Mouse (Mus musculus) midbrain, embryonic 13.5 days (tissue): ENCODE results near the gene Med13l. TPM values are rescaled to one million over a fixed set of nuclear protein-coding genes. Genes with fewer than 3 reads are reported as not detected.

ENCODE experiments used
- ATAC-seq: fragments of 200-750 bp; cut with Nextera tagmentation; 2 replicates; pipeline ENCODE4 v1.8.0; 2017; ENCODE audit warnings: mild to moderate bottlenecking, moderate TSS enrichment, moderate library complexity
- H3K27ac ChIP-seq: fragments of 300-500 bp; sonication (generic); 2 replicates; pipeline ENCODE4 v1.5.1; 2015; ENCODE audit warnings: inconsistent platforms, mild to moderate bottlenecking, moderate library complexity
- H3K27me3 ChIP-seq: fragments of 300-500 bp; sonication (generic); 2 replicates; pipeline ENCODE4 v1.6.1; 2015; ENCODE audit warnings: mild to moderate bottlenecking, inconsistent platforms
- H3K36me3 ChIP-seq: fragments of 300-500 bp; sonication (generic); 2 replicates; pipeline ENCODE4 v1.6.1; 2015; ENCODE audit warnings: mild to moderate bottlenecking, inconsistent platforms
- H3K4me1 ChIP-seq: fragments of 300-500 bp; sonication (generic); replicated peaks from 2 replicates; pipeline ENCODE4 v1.6.1; 2015; ENCODE audit warnings: inconsistent platforms
- H3K4me2 ChIP-seq: fragments of 300-500 bp; sonication (generic); replicated peaks from 2 replicates; pipeline ENCODE4 v1.6.1; 2015; ENCODE audit warnings: moderate library complexity, mild to moderate bottlenecking, inconsistent platforms
- H3K4me3 ChIP-seq: fragments of 300-500 bp; sonication (generic); replicated peaks from 2 replicates; pipeline ENCODE4 v1.5.1; 2015; ENCODE audit warnings: mild to moderate bottlenecking, inconsistent platforms
- H3K9ac ChIP-seq: fragments of 300-500 bp; sonication (generic); replicated peaks from 2 replicates; pipeline ENCODE4 v1.6.1; 2015; ENCODE audit warnings: mild to moderate bottlenecking, inconsistent platforms
- H3K9me3 ChIP-seq: fragments of 300-500 bp; sonication (generic); 2 replicates; pipeline ENCODE4 v1.6.1; 2016; ENCODE audit warnings: mild to moderate bottlenecking, inconsistent platforms
- WGBS: fragments of 180-500 bp; shearing (Covaris S2); methylation state at CpG from one replicate; pipeline ENCODE4 v1.1.7; 2015; 5-methylcytosine and 5-hydroxymethylcytosine counted together
- polyA plus RNA-seq: library from polyadenylated mRNA; unstranded; fragments of >200 nt; fragmentation: Nextera tagmentation; extraction: Ambion mirVana; gene quantifications from 2 replicates; pipeline ENCODE4 v1.2.1, GENCODE M21; 2015

Med13l gene
- polyA plus RNA-seq, 1 experiment from 2014 or later: 16.9 TPM

GRCm38 (mm10) chr5:118526504-118526903, 34.0 kb upstream of the Med13l start:
- no peak overlapping the region for H3K4me3 ChIP-seq
- no peaks in the 10 kb centered on the region for H3K9me3 ChIP-seq
- peaks cover 12% of the 10 kb centered on the region for H3K4me1 ChIP-seq
- H3K27ac ChIP-seq: no peak overlapping the region
- 89% methylated on average over 13 of the region's 13 CpGs for WGBS
- ATAC-seq: no peak
- no peak overlapping the region for H3K9ac ChIP-seq
- H3K36me3 ChIP-seq: no peaks in the 10 kb centered on the region
- H3K4me2 ChIP-seq: no peak overlapping the region
- H3K27me3 ChIP-seq: peaks cover 44% of the 10 kb centered on the region

GRCm38 (mm10) chr5:118529241-118529640, 31.2 kb upstream of the Med13l start:
- no peak overlapping the region for H3K27ac ChIP-seq
- no peak overlapping the region for H3K4me3 ChIP-seq
- no peak overlapping the region for H3K9ac ChIP-seq
- H3K4me2 ChIP-seq: no peak overlapping the region
- ATAC-seq: no peak
- H3K4me1 ChIP-seq: peaks cover 15% of the 10 kb centered on the region
- peaks cover 25% of the 10 kb centered on the region for H3K27me3 ChIP-seq
- no peaks in the 10 kb centered on the region for H3K9me3 ChIP-seq
- 13% methylated on average over 7 of the region's 7 CpGs for WGBS
- H3K36me3 ChIP-seq: no peaks in the 10 kb centered on the region

- 13% methylated on average over 13 of the region's 13 CpGs for WGBS
- H3K27me3 ChIP-seq: peaks cover 18% of the 10 kb centered on the region; the same call in 1 of the 2 replicates
- no peaks in the 10 kb centered on the region for H3K36me3 ChIP-seq
Observed at GRCm38 (mm10) chr5:118532125-118532524, 28.4 kb upstream of the Med13l start.

GRCm38 (mm10) chr5:118532659-118533058, 27.8 kb upstream of the Med13l start:
- WGBS: 52% methylated on average over 12 of the region's 15 CpGs
- no peak for ATAC-seq
- H3K27ac ChIP-seq: no peak overlapping the region

More at GRCm38 (mm10) chr5:118532125-118532524, 28.4 kb upstream of the Med13l start:
- Histone ChIP-seq H3K27ac (no peak overlapping the region), H3K4me3 (no peak overlapping the region), H3K9ac (no peak overlapping the region), H3K9me3 (no peaks in the 10 kb centered on the region), H3K4me1 (peaks cover 18% of the 10 kb centered on the region), H3K4me2 (no peak overlapping the region)
- ATAC-seq: no peak

GRCm38 (mm10) chr5:118534407-118534921, 26.0 kb upstream of the Med13l start:
- no peak for ATAC-seq
- H3K4me3 ChIP-seq: no peak overlapping the region
- no peak overlapping the region for H3K4me2 ChIP-seq
- WGBS: 72% methylated on average over 9 of the region's 9 CpGs
- peaks cover 8% of the 10 kb centered on the region for H3K4me1 ChIP-seq
- H3K27me3 ChIP-seq: peaks cover 14% of the 10 kb centered on the region; the same call in 1 of the 2 replicates
- no peaks in the 10 kb centered on the region for H3K36me3 ChIP-seq
- H3K9ac ChIP-seq: no peak overlapping the region
- H3K27ac ChIP-seq: no peak overlapping the region
- H3K9me3 ChIP-seq: no peaks in the 10 kb centered on the region

More at GRCm38 (mm10) chr5:118532659-118533058, 27.8 kb upstream of the Med13l start:
- H3K27me3 ChIP-seq: peaks cover 23% of the 10 kb centered on the region; the same call in 1 of the 2 replicates
- H3K4me3 ChIP-seq: no peak overlapping the region
- H3K4me1 ChIP-seq: peaks cover 18% of the 10 kb centered on the region
- no peak overlapping the region for H3K4me2 ChIP-seq
- H3K9ac ChIP-seq: no peak overlapping the region
- H3K9me3 ChIP-seq: no peaks in the 10 kb centered on the region
- H3K36me3 ChIP-seq: no peaks in the 10 kb centered on the region

- no peak overlapping the region for H3K4me3 ChIP-seq
- ATAC-seq: no peak
- H3K36me3 ChIP-seq: no peaks in the 10 kb centered on the region
- H3K9me3 ChIP-seq: no peaks in the 10 kb centered on the region
- H3K4me1 ChIP-seq: peaks cover 6% of the 10 kb centered on the region
- no peak overlapping the region for H3K27ac ChIP-seq
- WGBS: 60% methylated on average over 8 of the region's 8 CpGs
- H3K27me3 ChIP-seq: peaks cover 12% of the 10 kb centered on the region; the same call in 1 of the 2 replicates
- no peak overlapping the region for H3K4me2 ChIP-seq
- H3K9ac ChIP-seq: no peak overlapping the region
Observed at GRCm38 (mm10) chr5:118535130-118535529, 25.3 kb upstream of the Med13l start.

GRCm38 (mm10) chr5:118538487-118538886, 22.0 kb upstream of the Med13l start:
- no peak for ATAC-seq
- Histone ChIP-seq H3K4me3 (no peak overlapping the region), H3K36me3 (no peaks in the 10 kb centered on the region), H3K27me3 (peaks cover 10% of the 10 kb centered on the region; the same call in 1 of the 2 replicates), H3K4me2 (no peak overlapping the region), H3K27ac (no peak overlapping the region), H3K4me1 (0 out of 2 replicates have a peak, but pooled peaks cover 3% of the 10 kb centered on the region), H3K9ac (no peak overlapping the region), H3K9me3 (no peaks in the 10 kb centered on the region; the same call in 1 of the 2 replicates)
- WGBS: 23% methylated on average over 5 of the region's 5 CpGs

- Histone ChIP-seq H3K27ac (no peak overlapping the region), H3K4me1 (no peaks in the 10 kb centered on the region), H3K4me2 (no peak overlapping the region), H3K36me3 (no peaks in the 10 kb centered on the region), H3K9ac (no peak overlapping the region), H3K4me3 (no peak overlapping the region), H3K9me3 (no peaks in the 10 kb centered on the region; the same call in 1 of the 2 replicates), H3K27me3 (0 out of 2 replicates have a peak, but pooled peaks cover 3% of the 10 kb centered on the region)
- ATAC-seq: no peak
- 94% methylated on average over 2 of the region's 2 CpGs for WGBS
Observed at GRCm38 (mm10) chr5:118543816-118544215, 16.7 kb upstream of the Med13l start.

- no peak overlapping the region for H3K27ac ChIP-seq
- H3K27me3 ChIP-seq: no peaks in the 10 kb centered on the region
- H3K4me1 ChIP-seq: no peaks in the 10 kb centered on the region; the same call in 1 of the 2 replicates
- 82% methylated on average over 5 of the region's 5 CpGs for WGBS
- no peak overlapping the region for H3K9ac ChIP-seq
- H3K36me3 ChIP-seq: no peaks in the 10 kb centered on the region
- H3K9me3 ChIP-seq: no peaks in the 10 kb centered on the region
- H3K4me2 ChIP-seq: no peak overlapping the region
- H3K4me3 ChIP-seq: no peak overlapping the region
- ATAC-seq: no peak
Observed at GRCm38 (mm10) chr5:118550493-118550892, 10.0 kb upstream of the Med13l start.

GRCm38 (mm10) chr5:118553290-118553689, 7.2 kb upstream of the Med13l start:
- no peaks in the 10 kb centered on the region for H3K9me3 ChIP-seq
- H3K4me3 ChIP-seq: no peak overlapping the region
- no peak for ATAC-seq
- no peaks in the 10 kb centered on the region for H3K36me3 ChIP-seq
- no peaks in the 10 kb centered on the region for H3K27me3 ChIP-seq
- H3K27ac ChIP-seq: no peak overlapping the region
- H3K4me2 ChIP-seq: no peak overlapping the region
- no peak overlapping the region for H3K9ac ChIP-seq
- H3K4me1 ChIP-seq: no peaks in the 10 kb centered on the region; the same call in 1 of the 2 replicates

- no peaks in the 10 kb centered on the region for H3K9me3 ChIP-seq
- WGBS: 93% methylated on average over 4 of the region's 4 CpGs
- no peak for ATAC-seq
Observed at GRCm38 (mm10) chr5:118555305-118555704, 5.2 kb upstream of the Med13l start.

GRCm38 (mm10) chr5:118556387-118556937, 4.0 kb upstream of the Med13l start:
- no peak overlapping the region for H3K4me2 ChIP-seq
- no peaks in the 10 kb centered on the region for H3K27me3 ChIP-seq
- H3K36me3 ChIP-seq: no peaks in the 10 kb centered on the region
- 41% methylated on average over 12 of the region's 12 CpGs for WGBS
- no peak for ATAC-seq
- H3K9ac ChIP-seq: no peak overlapping the region
- no peak overlapping the region for H3K27ac ChIP-seq
- no peaks in the 10 kb centered on the region for H3K9me3 ChIP-seq
- 0 out of 2 replicates have a peak, but pooled peaks cover 5% of the 10 kb centered on the region for H3K4me1 ChIP-seq
- H3K4me3 ChIP-seq: no peak overlapping the region

More at GRCm38 (mm10) chr5:118555305-118555704, 5.2 kb upstream of the Med13l start:
- Histone ChIP-seq H3K36me3 (no peaks in the 10 kb centered on the region), H3K27me3 (no peaks in the 10 kb centered on the region), H3K9ac (no peak overlapping the region), H3K4me3 (no peak overlapping the region), H3K4me1 (0 out of 2 replicates have a peak, but pooled peaks cover 5% of the 10 kb centered on the region), H3K27ac (no peak overlapping the region), H3K4me2 (no peak overlapping the region)
